Mouse (Mus musculus): ENCODE results near the gene Acsl5. TPM values are rescaled to one million over a fixed set of nuclear protein-coding genes. Genes with fewer than 3 reads are reported as not detected.

Gene Acsl5
- polyA plus RNA-seq, 1 experiment = 16.0 TPM

- Histone ChIP-seq H3K79me2 (ENCODE audit: control insufficient read depth, insufficient read depth) (no peaks in the 10 kb centered on the region), H3K27me3 (ENCODE audit: control insufficient read depth, insufficient read depth, insufficient read length) (no peaks in the 10 kb centered on the region), H3ac (ENCODE audit: control insufficient read depth, insufficient read length) (no peak overlapping the region), H3K4me3 (no peak overlapping the region), H3K4me2 (ENCODE audit: low read depth) (no peak overlapping the region), H3K36me3 (ENCODE audit: control insufficient read depth, insufficient read depth) (no peaks in the 10 kb centered on the region)
- no peak for TF ChIP-seq USF1 (IDR thresholded peaks at IDR 0.05; ENCODE audit: low read depth)
- TF ChIP-seq CEBPB (IDR thresholded peaks at IDR 0.05; ENCODE audit: insufficient read depth, poor library complexity, severe bottlenecking) = no peak
- no peak for TF ChIP-seq MAX (IDR thresholded peaks at IDR 0.05; ENCODE audit: low read depth)
- TF ChIP-seq REST (IDR thresholded peaks at IDR 0.05; ENCODE audit: insufficient read depth, insufficient read length) = no peak
- TF ChIP-seq SRF (IDR thresholded peaks at IDR 0.05; ENCODE audit: control insufficient read depth, insufficient read length, low read depth) = no peak
- TF ChIP-seq TCF12 (IDR thresholded peaks at IDR 0.05; ENCODE audit: insufficient read depth, poor library complexity, severe bottlenecking) = no peak
- no peak for TF ChIP-seq POLR2A (IDR thresholded peaks at IDR 0.05; ENCODE audit: insufficient read length, low read depth)
- TF ChIP-seq POLR2AphosphoS2 (IDR thresholded peaks at IDR 0.05; ENCODE audit: insufficient read length, low read depth) = no peak
- no peak for TF ChIP-seq E2F4 (IDR thresholded peaks at IDR 0.05; ENCODE audit: insufficient read depth)
- TF ChIP-seq TCF3 (IDR thresholded peaks at IDR 0.05; ENCODE audit: insufficient read length, low read depth) = no peak
- no peak for TF ChIP-seq MYOG (IDR thresholded peaks at IDR 0.05; ENCODE audit: control insufficient read depth in 1 of 3, insufficient read depth in 1 of 3, insufficient read length in 2 of 3, low read depth in 2 of 3)
- TF ChIP-seq MYOD1 (IDR thresholded peaks at IDR 0.05; ENCODE audit: control insufficient read depth in 1 of 3, insufficient read length in 2 of 3, low read depth in 2 of 3) = no peak
These were observed 13.5 kb downstream of the Acsl5 start for GRCm38 (mm10) chr19:55265269-55265668.

DNA sequence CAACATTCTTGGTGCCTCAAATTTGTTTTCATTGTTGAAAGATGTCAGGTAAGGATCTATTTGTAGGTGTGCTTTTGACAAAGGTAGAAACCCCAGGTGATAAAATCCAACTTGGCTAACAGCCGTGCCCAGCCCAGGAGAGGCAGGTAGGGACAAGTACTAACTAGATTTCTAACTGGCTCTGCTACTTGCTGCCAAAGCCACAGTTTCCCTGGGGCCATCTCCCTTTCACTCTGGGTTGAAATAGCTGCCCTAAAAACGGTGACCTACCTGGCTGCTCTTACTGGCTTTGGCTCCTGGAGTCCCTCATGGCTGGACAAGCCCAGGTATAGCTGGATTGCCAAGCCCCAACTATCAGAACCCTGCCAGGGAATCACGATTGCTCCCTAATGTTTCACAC, 15.0 kb downstream of the Acsl5 start:
- Histone ChIP-seq H3K4me3 (no peak overlapping the region), H3ac (ENCODE audit: control insufficient read depth, insufficient read length) (no peak overlapping the region)
- TF ChIP-seq MYOG (IDR thresholded peaks at IDR 0.05; ENCODE audit: control insufficient read depth in 1 of 3, insufficient read depth in 1 of 3, insufficient read length in 2 of 3, low read depth in 2 of 3) (no peak), TCF12 (IDR thresholded peaks at IDR 0.05; ENCODE audit: insufficient read depth, poor library complexity, severe bottlenecking) (no peak), TCF3 (IDR thresholded peaks at IDR 0.05; ENCODE audit: insufficient read length, low read depth) (no peak), E2F4 (IDR thresholded peaks at IDR 0.05; ENCODE audit: insufficient read depth) (no peak), CEBPB (IDR thresholded peaks at IDR 0.05; ENCODE audit: insufficient read depth, poor library complexity, severe bottlenecking) (no peak), SRF (IDR thresholded peaks at IDR 0.05; ENCODE audit: control insufficient read depth, insufficient read length, low read depth) (no peak), POLR2AphosphoS2 (IDR thresholded peaks at IDR 0.05; ENCODE audit: insufficient read length, low read depth) (no peak), POLR2A (IDR thresholded peaks at IDR 0.05; ENCODE audit: insufficient read length, low read depth) (no peak), MAX (IDR thresholded peaks at IDR 0.05; ENCODE audit: low read depth) (no peak), USF1 (IDR thresholded peaks at IDR 0.05; ENCODE audit: low read depth) (no peak), MYOD1 (IDR thresholded peaks at IDR 0.05; ENCODE audit: control insufficient read depth in 1 of 3, insufficient read length in 2 of 3, low read depth in 2 of 3) (no peak), REST (IDR thresholded peaks at IDR 0.05; ENCODE audit: insufficient read depth, insufficient read length) (no peak)

GRCm38 (mm10) chr19:55268150-55268549, 16.4 kb downstream of the Acsl5 start:
- Histone ChIP-seq H3K79me2 (ENCODE audit: control insufficient read depth, insufficient read depth) (no peaks in the 10 kb centered on the region), H3K27me3 (ENCODE audit: control insufficient read depth, insufficient read depth, insufficient read length) (no peaks in the 10 kb centered on the region), H3K4me3 (no peak overlapping the region), H3K4me2 (ENCODE audit: low read depth) (no peak overlapping the region), H3K36me3 (ENCODE audit: control insufficient read depth, insufficient read depth) (no peaks in the 10 kb centered on the region), H3ac (ENCODE audit: control insufficient read depth, insufficient read length) (no peak overlapping the region)
- TF ChIP-seq MYOD1 (IDR thresholded peaks at IDR 0.05; ENCODE audit: control insufficient read depth in 1 of 3, insufficient read length in 2 of 3, low read depth in 2 of 3) (no peak), MAX (IDR thresholded peaks at IDR 0.05; ENCODE audit: low read depth) (no peak), CEBPB (IDR thresholded peaks at IDR 0.05; ENCODE audit: insufficient read depth, poor library complexity, severe bottlenecking) (no peak), MYOG (IDR thresholded peaks at IDR 0.05; ENCODE audit: control insufficient read depth in 1 of 3, insufficient read depth in 1 of 3, insufficient read length in 2 of 3, low read depth in 2 of 3) (no peak), POLR2A (IDR thresholded peaks at IDR 0.05; ENCODE audit: insufficient read length, low read depth) (no peak), REST (IDR thresholded peaks at IDR 0.05; ENCODE audit: insufficient read depth, insufficient read length) (no peak), E2F4 (IDR thresholded peaks at IDR 0.05; ENCODE audit: insufficient read depth) (no peak), TCF12 (IDR thresholded peaks at IDR 0.05; ENCODE audit: insufficient read depth, poor library complexity, severe bottlenecking) (no peak), USF1 (IDR thresholded peaks at IDR 0.05; ENCODE audit: low read depth) (no peak), POLR2AphosphoS2 (IDR thresholded peaks at IDR 0.05; ENCODE audit: insufficient read length, low read depth) (no peak), TCF3 (IDR thresholded peaks at IDR 0.05; ENCODE audit: insufficient read length, low read depth) (no peak), SRF (IDR thresholded peaks at IDR 0.05; ENCODE audit: control insufficient read depth, insufficient read length, low read depth) (no peak)

More for the DNA sequence above, 15.0 kb downstream of the Acsl5 start:
- Histone ChIP-seq H3K4me2 (ENCODE audit: low read depth) (no peak overlapping the region), H3K79me2 (ENCODE audit: control insufficient read depth, insufficient read depth) (no peaks in the 10 kb centered on the region), H3K36me3 (ENCODE audit: control insufficient read depth, insufficient read depth) (no peaks in the 10 kb centered on the region), H3K27me3 (ENCODE audit: control insufficient read depth, insufficient read depth, insufficient read length) (no peaks in the 10 kb centered on the region)

GRCm38 (mm10) chr19:55269051-55269450, 17.3 kb downstream of the Acsl5 start:
- Histone ChIP-seq H3K27me3 (ENCODE audit: control insufficient read depth, insufficient read depth, insufficient read length) (no peaks in the 10 kb centered on the region), H3K79me2 (ENCODE audit: control insufficient read depth, insufficient read depth) (no peaks in the 10 kb centered on the region), H3K4me2 (ENCODE audit: low read depth) (no peak overlapping the region), H3ac (ENCODE audit: control insufficient read depth, insufficient read length) (no peak overlapping the region), H3K4me3 (no peak overlapping the region), H3K36me3 (ENCODE audit: control insufficient read depth, insufficient read depth) (no peaks in the 10 kb centered on the region)
- TF ChIP-seq MYOG (IDR thresholded peaks at IDR 0.05; ENCODE audit: control insufficient read depth in 1 of 3, insufficient read depth in 1 of 3, insufficient read length in 2 of 3, low read depth in 2 of 3) = no peak
- TF ChIP-seq POLR2A (IDR thresholded peaks at IDR 0.05; ENCODE audit: insufficient read length, low read depth) = no peak
- no peak for TF ChIP-seq REST (IDR thresholded peaks at IDR 0.05; ENCODE audit: insufficient read depth, insufficient read length)

DNA sequence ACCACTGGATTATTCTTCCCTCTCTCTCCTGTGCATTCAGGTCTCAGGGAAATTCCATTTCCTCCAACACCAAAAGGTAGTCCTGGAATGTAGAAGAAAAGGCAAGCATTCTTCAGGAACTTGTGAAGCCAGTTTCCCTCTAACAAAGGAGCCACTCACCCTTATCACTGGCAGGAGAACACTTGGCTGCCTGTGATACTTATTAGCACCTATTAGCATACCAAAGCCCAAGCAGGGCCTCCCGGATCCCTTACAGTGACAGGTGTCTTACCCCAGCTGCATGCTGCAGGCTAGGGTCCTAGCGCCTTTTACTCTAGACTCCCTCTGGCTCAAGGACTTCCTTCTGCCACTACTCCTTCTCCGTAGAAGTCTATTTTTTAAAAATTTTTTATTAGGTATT, 19.7 kb downstream of the Acsl5 start:
- no peak for TF ChIP-seq MYOD1 (IDR thresholded peaks at IDR 0.05; ENCODE audit: control insufficient read depth in 1 of 3, insufficient read length in 2 of 3, low read depth in 2 of 3)
- no peak for TF ChIP-seq TCF12 (IDR thresholded peaks at IDR 0.05; ENCODE audit: insufficient read depth, poor library complexity, severe bottlenecking)
- TF ChIP-seq POLR2AphosphoS2 (IDR thresholded peaks at IDR 0.05; ENCODE audit: insufficient read length, low read depth) = no peak
- TF ChIP-seq E2F4 (IDR thresholded peaks at IDR 0.05; ENCODE audit: insufficient read depth) = no peak
- TF ChIP-seq SRF (IDR thresholded peaks at IDR 0.05; ENCODE audit: control insufficient read depth, insufficient read length, low read depth) = no peak
- TF ChIP-seq CEBPB (IDR thresholded peaks at IDR 0.05; ENCODE audit: insufficient read depth, poor library complexity, severe bottlenecking) = no peak
- TF ChIP-seq POLR2A (IDR thresholded peaks at IDR 0.05; ENCODE audit: insufficient read length, low read depth) = no peak
- no peak for TF ChIP-seq MAX (IDR thresholded peaks at IDR 0.05; ENCODE audit: low read depth)
- no peak for TF ChIP-seq USF1 (IDR thresholded peaks at IDR 0.05; ENCODE audit: low read depth)
- no peak for TF ChIP-seq TCF3 (IDR thresholded peaks at IDR 0.05; ENCODE audit: insufficient read length, low read depth)
- no peak for TF ChIP-seq REST (IDR thresholded peaks at IDR 0.05; ENCODE audit: insufficient read depth, insufficient read length)
- no peak for TF ChIP-seq MYOG (IDR thresholded peaks at IDR 0.05; ENCODE audit: control insufficient read depth in 1 of 3, insufficient read depth in 1 of 3, insufficient read length in 2 of 3, low read depth in 2 of 3)
- H3K27me3 ChIP-seq (ENCODE audit: control insufficient read depth, insufficient read depth, insufficient read length) = no peaks in the 10 kb centered on the region
- H3ac ChIP-seq (ENCODE audit: control insufficient read depth, insufficient read length) = no peak overlapping the region
- H3K4me2 ChIP-seq (ENCODE audit: low read depth) = no peak overlapping the region
- H3K79me2 ChIP-seq (ENCODE audit: control insufficient read depth, insufficient read depth) = no peaks in the 10 kb centered on the region
- H3K4me3 ChIP-seq = no peak overlapping the region
- no peaks in the 10 kb centered on the region for H3K36me3 ChIP-seq (ENCODE audit: control insufficient read depth, insufficient read depth)

Data from myocyte (in vitro differentiated cells).